Mouse (Mus musculus) right cerebral cortex, postnatal 4 days (tissue): Measurements from ENCODE around the gene Tiam2.

Source experiments
- DNase-seq: peaks from one replicate; pipeline ENCODE4 v3.0.0-alpha.2; 2022

Tiam2 gene

GRCm38 (mm10) chr17:3500076-3500475 lies 173.7 kb downstream of the Tiam2 start:
- DNase-seq, result no peak

- DNase-seq, result no peak
Measured at GRCm38 (mm10) chr17:3500936-3501335, 174.6 kb downstream of the Tiam2 start.

GRCm38 (mm10) chr17:3505711-3506110 lies 179.3 kb downstream of the Tiam2 start:
- no peak for DNase-seq

GRCm38 (mm10) chr17:3506508-3506907 lies 180.1 kb downstream of the Tiam2 start:
- DNase-seq, result no peak

- peak; percentile 68 for DNase-seq
Measured at GRCm38 (mm10) chr17:3509841-3510240, 183.5 kb downstream of the Tiam2 start.

GRCm38 (mm10) chr17:3514316-3514715 lies 187.9 kb downstream of the Tiam2 start:
- DNase-seq, result no peak

GRCm38 (mm10) chr17:3515851-3516250 lies 189.5 kb downstream of the Tiam2 start:
- no peak for DNase-seq

- DNase-seq, result no peak
Measured at GRCm38 (mm10) chr17:3516406-3516805, 190.0 kb downstream of the Tiam2 start.

GRCm38 (mm10) chr17:3520344-3520743 lies 194.0 kb downstream of the Tiam2 start:
- no peak for DNase-seq

GRCm38 (mm10) chr17:3527841-3528471 lies 201.6 kb downstream of the Tiam2 start:
- DNase-seq, result no peak

GRCm38 (mm10) chr17:3529523-3529922 lies 203.2 kb downstream of the Tiam2 start:
- no peak for DNase-seq

- no peak for DNase-seq
Measured at GRCm38 (mm10) chr17:3530549-3530948, 204.2 kb downstream of the Tiam2 start.

GRCm38 (mm10) chr17:3531641-3532040 lies 205.3 kb downstream of the Tiam2 start:
- DNase-seq, result no peak

- no peak for DNase-seq
Measured at GRCm38 (mm10) chr17:3532254-3532653, 205.9 kb downstream of the Tiam2 start, which contains the start of gene Cldn20. Gene Cldn20, plus strand, starts transcription at chr17:3532554.

- no peak for DNase-seq
Measured at GRCm38 (mm10) chr17:3533425-3533824, 207.1 kb downstream of the Tiam2 start.

- no peak for DNase-seq
Measured at GRCm38 (mm10) chr17:3540304-3540703, 213.9 kb downstream of the Tiam2 start.

- no peak for DNase-seq
Measured at GRCm38 (mm10) chr17:3541033-3541432, 214.7 kb downstream of the Tiam2 start.

GRCm38 (mm10) chr17:3547725-3548124 lies 221.4 kb downstream of the Tiam2 start:
- DNase-seq, result no peak

- no peak for DNase-seq
Measured at GRCm38 (mm10) chr17:3556251-3556650, 229.9 kb downstream of the Tiam2 start.

GRCm38 (mm10) chr17:3557331-3558311 lies 231.2 kb downstream of the Tiam2 start, which contains the start of gene Tfb1m:
Gene Tfb1m, minus strand, starts transcription at chr17:3557781.
- DNase-seq, result peak; percentile 93

- no peak for DNase-seq
Measured at GRCm38 (mm10) chr17:3558356-3558870, 232.0 kb downstream of the Tiam2 start.

GRCm38 (mm10) chr17:3560534-3560933 lies 234.2 kb downstream of the Tiam2 start:
- no peak for DNase-seq

GRCm38 (mm10) chr17:3562405-3562804 lies 236.0 kb downstream of the Tiam2 start:
- no peak for DNase-seq

- DNase-seq, result peak; percentile 92
Measured at GRCm38 (mm10) chr17:3570876-3571275, 244.5 kb downstream of the Tiam2 start.
